Mouse (Mus musculus) Muller cell, postnatal 12 days (primary cell): ENCODE results near the gene Gm10330.
"Not testable (repeated sequence)": the region's sequence is repeated elsewhere in the genome, so short reads cannot be mapped to it uniquely, and the experiment has no call there.

Source experiments
- DNase-seq: peaks from one replicate; pipeline ENCODE4 v3.0.0-alpha.2; 2015; ENCODE audit errors: inconsistent ontology term

Gm10330 gene

DNA sequence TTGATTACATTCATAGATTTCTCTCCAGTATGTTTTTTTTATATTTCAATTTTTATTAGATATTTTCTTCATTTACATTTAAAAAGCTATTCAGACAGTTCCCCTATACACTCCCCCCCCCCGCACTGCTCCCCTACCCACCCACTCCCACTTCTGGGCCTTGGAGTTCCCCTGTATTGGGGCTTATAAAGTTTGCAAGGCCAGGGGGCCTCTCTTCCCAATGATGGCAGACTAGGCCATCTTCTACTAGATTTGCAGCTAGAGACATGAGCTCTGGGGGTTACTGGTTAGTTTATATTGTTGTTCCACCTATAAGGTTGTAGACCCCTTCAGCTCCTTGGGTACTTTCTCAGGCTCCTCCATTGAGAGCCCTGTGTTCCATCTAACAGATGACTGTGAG is at the start of gene Gm10330:
Gene Gm10330, minus strand, starts transcription at position 101 of the 400 bp plus-strand sequence.
- not testable (repeated sequence) for DNase-seq

GRCm38 (mm10) chr12:23800776-23801175 is 20.7 kb upstream of the Gm10330 start:
- DNase-seq, result not testable (repeated sequence)

DNA sequence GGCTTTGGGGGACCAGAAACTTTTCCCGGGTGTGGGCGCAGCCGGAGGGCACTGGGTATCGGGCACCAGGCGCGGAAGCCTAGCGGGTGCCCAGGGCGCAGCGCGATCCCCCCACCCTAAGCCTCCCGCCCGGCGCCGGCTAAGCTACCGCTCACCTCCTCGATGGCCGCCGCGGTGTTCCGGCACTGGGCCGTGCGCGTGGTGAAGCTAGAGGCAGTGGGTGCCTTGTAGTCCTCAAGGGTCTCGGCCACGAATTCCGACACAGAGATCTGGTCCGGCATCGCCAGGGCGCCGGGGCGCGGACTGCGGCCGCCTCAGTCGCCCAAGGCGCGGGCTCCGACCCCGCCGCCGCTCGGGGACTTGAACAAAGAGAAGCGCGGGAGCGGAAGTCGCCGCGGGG is 20.3 kb upstream of the Gm10330 start:
- DNase-seq, result not testable (repeated sequence)
